21 mouse cellular contexts compared by ENCODE assay signal in the genomic region with DNA sequence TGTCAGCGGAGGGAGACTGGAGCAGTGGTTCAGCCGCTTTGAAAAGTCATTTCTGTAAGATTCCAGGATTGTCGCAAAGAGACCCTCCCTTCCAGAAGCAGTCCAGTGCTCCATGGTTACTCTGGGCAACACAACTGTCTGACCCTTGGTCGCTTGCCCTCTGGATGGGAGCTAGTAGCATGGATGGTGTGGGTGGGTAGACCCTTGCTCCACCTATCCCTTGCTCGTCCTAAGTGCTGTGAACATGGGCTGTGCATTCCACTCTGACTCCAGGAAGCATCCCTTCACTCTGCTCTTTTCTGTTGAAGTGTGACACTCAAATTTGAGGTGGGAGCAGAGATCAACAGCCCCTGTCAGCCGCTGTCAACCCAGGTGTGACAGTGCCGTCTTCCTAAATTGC.
A peak's percentile ranks its signal among the peaks of the same experiment; 100 is the strongest.
DNase-seq lines count a peak whose midpoint lies in the region; ATAC-seq lines count a peak whose summit lies in the region.
"Had no signal": no experiment of that assay in that cellular context is flagged by ENCODE, and none has a peak within 500 bp of the region (broad histone marks: within the 10 kb centered on the region; RNA-seq: fewer than 3 reads in every experiment).

No protein-coding gene starts in this region.

- no peak overlapping the region for H3K9ac ChIP-seq in hindbrain, embryonic 13.5 days
- H3K9ac ChIP-seq in forebrain, embryonic 16.5 days (replicated peaks; ENCODE audit: low read depth, low read length) = peak overlapping the region; percentile 2; the same call in 1 of the 2 replicates
- no peak overlapping the region for H3K9ac ChIP-seq in midbrain, embryonic 15.5 days
- H3K9ac ChIP-seq: heart, embryonic 12.5 days; liver, postnatal 0 days had no signal

- no peak for ATAC-seq in hindbrain, embryonic 13.5 days (ENCODE audit: low FRiP score)
- ATAC-seq in forebrain, embryonic 16.5 days = peak; percentile 39; the same call in 1 of the 2 replicates
- ATAC-seq in midbrain, embryonic 15.5 days (replicated peaks) = peak; percentile 52; the same call in 1 of the 2 replicates
- ATAC-seq: inflammation-experienced regulatory T-cells, adult 6 months; liver, postnatal 0 days had no signal

- H3K9me3 ChIP-seq in hindbrain, embryonic 13.5 days = no peaks in the 10 kb centered on the region
- no peaks in the 10 kb centered on the region for H3K9me3 ChIP-seq in hindbrain, embryonic 10.5 days
- H3K9me3 ChIP-seq in embryonic facial prominence, embryonic 10.5 days = no peaks in the 10 kb centered on the region
- no peaks in the 10 kb centered on the region for H3K9me3 ChIP-seq in forebrain, embryonic 16.5 days (ENCODE audit: control insufficient read depth, low read length)
- H3K9me3 ChIP-seq in midbrain, embryonic 15.5 days = no peaks in the 10 kb centered on the region
- H3K9me3 ChIP-seq: heart, embryonic 12.5 days had no signal

- H3K4me1 ChIP-seq in hindbrain, embryonic 13.5 days (replicated peaks) = peaks cover 22% of the 10 kb centered on the region
- peaks cover 28% of the 10 kb centered on the region for H3K4me1 ChIP-seq in hindbrain, embryonic 10.5 days (replicated peaks)
- H3K4me1 ChIP-seq in embryonic facial prominence, embryonic 10.5 days = peaks cover 17% of the 10 kb centered on the region
- peaks cover 21% of the 10 kb centered on the region for H3K4me1 ChIP-seq in forebrain, embryonic 16.5 days (replicated peaks; ENCODE audit: control insufficient read depth, insufficient read depth, low read length)
- peaks cover 17% of the 10 kb centered on the region for H3K4me1 ChIP-seq in midbrain, embryonic 15.5 days
- H3K4me1 ChIP-seq: heart, embryonic 12.5 days had no signal

- H3K36me3 ChIP-seq in hindbrain, embryonic 13.5 days = no peaks in the 10 kb centered on the region
- no peaks in the 10 kb centered on the region for H3K36me3 ChIP-seq in hindbrain, embryonic 10.5 days
- no peaks in the 10 kb centered on the region for H3K36me3 ChIP-seq in embryonic facial prominence, embryonic 10.5 days (replicated peaks)
- H3K36me3 ChIP-seq in forebrain, embryonic 16.5 days (ENCODE audit: control insufficient read depth, insufficient read depth) = no peaks in the 10 kb centered on the region
- H3K36me3 ChIP-seq in midbrain, embryonic 15.5 days (replicated peaks) = no peaks in the 10 kb centered on the region
- H3K36me3 ChIP-seq: heart, embryonic 12.5 days had no signal

- no peak overlapping the region for H3K27ac ChIP-seq in hindbrain, embryonic 13.5 days
- no peak overlapping the region for H3K27ac ChIP-seq in hindbrain, embryonic 10.5 days
- H3K27ac ChIP-seq in embryonic facial prominence, embryonic 10.5 days (replicated peaks) = no peak overlapping the region
- H3K27ac ChIP-seq in forebrain, embryonic 16.5 days (ENCODE audit: low read length) = peak overlapping the region; percentile 3; the same call in 1 of the 2 replicates
- H3K27ac ChIP-seq in midbrain, embryonic 15.5 days = no peak overlapping the region

- 0 out of 2 replicates have a peak overlapping the region, but pooled peaks have one; percentile 4 for H3K4me2 ChIP-seq in hindbrain, embryonic 13.5 days
- H3K4me2 ChIP-seq in forebrain, embryonic 16.5 days (ENCODE audit: low read length) = peak overlapping the region; percentile 51
- peak overlapping the region; percentile 43 for H3K4me2 ChIP-seq in midbrain, embryonic 15.5 days
- H3K4me2 ChIP-seq: heart, embryonic 12.5 days had no signal

- no peak overlapping the region for H3K4me3 ChIP-seq in hindbrain, embryonic 13.5 days
- no peak overlapping the region for H3K4me3 ChIP-seq in hindbrain, embryonic 10.5 days
- H3K4me3 ChIP-seq in embryonic facial prominence, embryonic 10.5 days = 0 out of 2 replicates have a peak overlapping the region, but pooled peaks have one; percentile 11
- H3K4me3 ChIP-seq in forebrain, embryonic 16.5 days (replicated peaks; ENCODE audit: low read length) = no peak overlapping the region; the same call in 1 of the 2 replicates
- peak overlapping the region; percentile 16; the same call in 1 of the 2 replicates for H3K4me3 ChIP-seq in midbrain, embryonic 15.5 days
- H3K4me3 ChIP-seq: heart, embryonic 12.5 days had no signal

- 76% methylated on average over 7 of the region's 7 CpGs for WGBS in hindbrain, embryonic 13.5 days
- 68% methylated on average over 7 of the region's 7 CpGs for WGBS in hindbrain, embryonic 10.5 days
- 67% methylated on average over 7 of the region's 7 CpGs for WGBS in embryonic facial prominence, embryonic 10.5 days
- 41% methylated on average over 7 of the region's 7 CpGs for WGBS in forebrain, embryonic 16.5 days
- 41% methylated on average over 7 of the region's 7 CpGs for WGBS in midbrain, embryonic 15.5 days

- H3K27me3 ChIP-seq in hindbrain, embryonic 13.5 days = peaks cover 73% of the 10 kb centered on the region
- peaks cover 67% of the 10 kb centered on the region for H3K27me3 ChIP-seq in hindbrain, embryonic 10.5 days (ENCODE audit: insufficient read depth, poor library complexity, severe bottlenecking)
- peaks cover 53% of the 10 kb centered on the region for H3K27me3 ChIP-seq in embryonic facial prominence, embryonic 10.5 days (replicated peaks; ENCODE audit: low read depth, poor library complexity, severe bottlenecking)
- H3K27me3 ChIP-seq in forebrain, embryonic 16.5 days (replicated peaks; ENCODE audit: control insufficient read depth, insufficient read depth, low read length) = peaks cover 32% of the 10 kb centered on the region
- H3K27me3 ChIP-seq in midbrain, embryonic 15.5 days (replicated peaks) = peaks cover 54% of the 10 kb centered on the region

- no peak for DNase-seq in hindbrain, embryonic 10.5 days (ENCODE audit: low spot score)
- DNase-seq in embryonic facial prominence, embryonic 10.5 days (ENCODE audit: low spot score) = no peak
- DNase-seq in cerebellum, postnatal 10 days = no peak
- no peak for DNase-seq in right cerebral cortex, postnatal 36 days (ENCODE audit: low spot score in 2 of 2)
- DNase-seq in left cerebral cortex, adult 18-20 months (ENCODE audit: low spot score in 2 of 2) = no peak
- DNase-seq: adrenal gland, adult 2 months; cerebellum, adult 8-10 months; gastrocnemius, postnatal 10 days; heart, adult 11 months; heart, postnatal 14 days; kidney, adult 2 months; kidney, postnatal 10 days; liver, postnatal 0 days; lung, postnatal 14 days; right cerebral cortex, postnatal 4 days; thymus, adult 2 months had no signal

Comparison
In these comparisons a context has a peak if more than half of its experiments do, and no peak if none do; other contexts are left out.
1. H3K4me3 ChIP-seq: peak in embryonic facial prominence, embryonic 10.5 days (single experiment) and midbrain, embryonic 15.5 days (single experiment); none in hindbrain, embryonic 13.5 days (single experiment), hindbrain, embryonic 10.5 days (single experiment) and forebrain, embryonic 16.5 days (single experiment).
2. Peak in every context shown above with its lines, with median percentiles within 50 percentile points of each other: H3K4me2 ChIP-seq.